Mouse (Mus musculus): Measurements from ENCODE around the gene Atxn2. TPM values are rescaled to one million over a fixed set of nuclear protein-coding genes. Genes with fewer than 3 reads are reported as not detected.
"Not testable (repeated sequence)": the region's sequence is repeated elsewhere in the genome, so short reads cannot be mapped to it uniquely, and the experiment has no call there.

Atxn2 gene
- polyA plus RNA-seq, 1 experiment, result 12.2 TPM

DNA sequence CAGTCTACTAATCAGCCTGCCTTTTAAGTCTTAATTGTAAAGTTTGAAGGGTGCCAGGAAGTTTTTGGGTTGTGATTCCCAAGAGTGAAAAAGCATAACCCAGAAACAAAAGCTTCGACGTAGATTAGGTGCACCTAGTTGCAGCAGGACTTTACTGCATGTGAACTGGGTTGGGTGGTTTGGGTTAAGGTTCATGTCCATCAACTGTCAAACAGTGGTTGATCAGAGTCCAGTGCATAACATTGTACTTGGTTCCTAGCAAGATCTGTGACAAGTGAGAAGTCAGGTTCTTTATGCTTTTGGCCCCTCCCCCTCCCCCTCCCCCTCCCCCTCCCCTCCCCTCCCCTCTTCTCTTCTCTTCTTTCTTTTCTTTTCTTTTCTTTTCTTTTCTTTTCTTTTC is 31.8 kb downstream of the Atxn2 start:
- Histone ChIP-seq H3K4me1 (ENCODE audit: control insufficient read depth) (peaks cover 22% of the 10 kb centered on the region), H3K4me3 (replicated peaks) (no peak overlapping the region), H3K9me3 (ENCODE audit: control insufficient read depth, low read length) (no peaks in the 10 kb centered on the region), H3K27me3 (ENCODE audit: control insufficient read depth) (no peaks in the 10 kb centered on the region), H3K36me3 (ENCODE audit: control insufficient read depth) (peaks cover 16% of the 10 kb centered on the region)
- no peak for TF ChIP-seq TAL1 (IDR thresholded peaks at IDR 0.05; ENCODE audit: low read length)
- TF ChIP-seq GATA1 (IDR thresholded peaks at IDR 0.05; ENCODE audit: low read length), result no peak

DNA sequence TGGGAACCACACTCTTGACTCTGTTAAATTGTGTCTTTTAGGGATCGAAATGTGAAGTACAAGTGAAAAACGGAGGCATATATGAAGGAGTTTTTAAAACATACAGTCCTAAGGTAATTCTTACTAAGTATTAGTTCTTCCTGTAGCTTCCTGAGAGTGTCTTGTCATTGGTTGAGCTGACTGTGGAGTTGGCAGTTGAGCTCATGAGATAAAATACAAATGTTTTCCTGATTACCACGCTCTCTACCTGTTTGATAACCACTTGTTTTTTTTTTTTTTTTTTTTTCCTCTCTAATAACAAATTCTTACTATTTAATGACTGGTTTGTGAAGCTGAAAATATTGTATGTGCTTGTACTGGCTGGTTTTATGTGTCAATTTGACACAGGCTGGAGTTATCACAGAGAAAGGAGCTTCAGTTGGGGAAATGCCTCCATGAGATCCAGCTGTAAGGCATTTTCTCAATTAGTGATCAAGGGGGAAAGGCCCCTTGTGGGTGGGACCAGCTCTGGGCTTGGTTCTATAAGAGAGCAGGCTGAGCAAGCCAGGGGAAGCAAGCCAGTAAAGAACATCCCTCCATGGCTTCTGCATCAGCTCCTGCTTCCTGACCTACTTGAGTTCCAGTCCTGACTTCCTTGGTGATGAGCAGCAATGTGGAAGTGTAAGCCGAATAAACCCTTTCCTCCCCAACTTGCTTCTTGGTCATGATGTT is 36.9 kb downstream of the Atxn2 start:
- Histone ChIP-seq H3K36me3 (ENCODE audit: control insufficient read depth) (peaks cover 56% of the 10 kb centered on the region), H3K4me1 (ENCODE audit: control insufficient read depth) (peaks cover 37% of the 10 kb centered on the region)
- H3K27me3 ChIP-seq (ENCODE audit: control insufficient read depth); H3K4me3 ChIP-seq (replicated peaks); H3K9me3 ChIP-seq (ENCODE audit: control insufficient read depth, low read length): not testable (repeated sequence)

- TF ChIP-seq GATA1 (IDR thresholded peaks at IDR 0.05; ENCODE audit: low read length) (no peak), TAL1 (IDR thresholded peaks at IDR 0.05; ENCODE audit: low read length) (no peak)
- Histone ChIP-seq H3K4me1 (ENCODE audit: control insufficient read depth) (peaks cover 37% of the 10 kb centered on the region), H3K9me3 (ENCODE audit: control insufficient read depth, low read length) (no peaks in the 10 kb centered on the region), H3K4me3 (replicated peaks) (no peak overlapping the region), H3K36me3 (ENCODE audit: control insufficient read depth) (peaks cover 66% of the 10 kb centered on the region), H3K27me3 (ENCODE audit: control insufficient read depth) (no peaks in the 10 kb centered on the region)
These were observed 38.5 kb downstream of the Atxn2 start for GRCm38 (mm10) chr5:121749633-121750032.

GRCm38 (mm10) chr5:121757900-121758299 is 46.8 kb downstream of the Atxn2 start:
- H3K4me3 ChIP-seq (replicated peaks), result no peak overlapping the region
- peaks cover 79% of the 10 kb centered on the region for H3K36me3 ChIP-seq (ENCODE audit: control insufficient read depth)
- H3K9me3 ChIP-seq (ENCODE audit: control insufficient read depth, low read length), result no peaks in the 10 kb centered on the region
- no peaks in the 10 kb centered on the region; the same call in 1 of the 2 replicates for H3K4me1 ChIP-seq (ENCODE audit: control insufficient read depth)
- H3K27me3 ChIP-seq (ENCODE audit: control insufficient read depth), result no peaks in the 10 kb centered on the region
- TF ChIP-seq GATA1 (IDR thresholded peaks at IDR 0.05; ENCODE audit: low read length), result no peak
- TF ChIP-seq TAL1 (IDR thresholded peaks at IDR 0.05; ENCODE audit: low read length), result no peak

DNA sequence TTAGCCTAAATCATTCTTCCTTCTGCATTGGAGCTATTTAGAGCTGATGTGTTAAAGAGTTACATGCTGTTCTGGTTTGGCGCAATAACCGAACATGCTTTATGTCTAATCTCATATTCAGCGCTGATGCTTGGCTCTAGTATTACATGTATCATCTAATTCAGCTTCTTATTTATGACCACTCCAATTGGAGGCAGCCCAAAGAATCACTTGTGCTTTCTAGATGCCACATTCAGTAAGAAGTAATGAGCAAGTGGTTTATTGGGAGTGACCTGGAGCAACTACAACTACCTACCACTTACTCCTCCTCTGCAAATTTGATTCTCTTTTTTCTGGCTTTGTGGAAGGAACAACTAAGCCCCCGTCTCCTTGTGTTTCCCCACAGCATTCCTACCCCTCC is 47.2 kb downstream of the Atxn2 start:
- peaks cover 79% of the 10 kb centered on the region for H3K36me3 ChIP-seq (ENCODE audit: control insufficient read depth)
- peaks cover under 1% of the 10 kb centered on the region for H3K4me1 ChIP-seq (ENCODE audit: control insufficient read depth)
- no peak overlapping the region for H3K4me3 ChIP-seq (replicated peaks)
- TF ChIP-seq TAL1 (IDR thresholded peaks at IDR 0.05; ENCODE audit: low read length), result no peak
- TF ChIP-seq GATA1 (IDR thresholded peaks at IDR 0.05; ENCODE audit: low read length), result no peak
- no peaks in the 10 kb centered on the region for H3K9me3 ChIP-seq (ENCODE audit: control insufficient read depth, low read length)
- no peaks in the 10 kb centered on the region for H3K27me3 ChIP-seq (ENCODE audit: control insufficient read depth)

DNA sequence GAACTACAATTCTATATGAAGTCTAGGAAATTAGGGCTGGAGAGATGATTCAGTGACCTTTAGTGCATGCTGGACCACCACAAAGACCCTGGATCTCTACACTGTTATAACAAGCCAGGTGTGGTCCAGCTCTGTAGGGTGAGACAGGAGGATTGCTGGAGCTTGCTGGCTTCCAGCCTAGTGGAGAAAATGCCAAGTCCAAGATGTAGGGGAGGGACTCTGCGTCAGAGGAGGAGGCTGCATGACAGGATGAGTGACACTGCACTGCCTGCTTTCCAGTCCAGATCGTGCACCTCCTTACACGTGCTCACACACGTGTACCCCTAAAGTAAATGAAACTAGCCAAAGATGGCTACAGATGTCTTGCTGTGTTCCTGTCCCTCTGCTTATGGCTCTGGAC is 48.8 kb downstream of the Atxn2 start:
- H3K27me3 ChIP-seq (ENCODE audit: control insufficient read depth), result no peaks in the 10 kb centered on the region
- H3K9me3 ChIP-seq (ENCODE audit: control insufficient read depth, low read length), result no peaks in the 10 kb centered on the region
- TF ChIP-seq TAL1 (IDR thresholded peaks at IDR 0.05; ENCODE audit: low read length) (no peak), GATA1 (IDR thresholded peaks at IDR 0.05; ENCODE audit: low read length) (no peak)
- peaks cover 77% of the 10 kb centered on the region for H3K36me3 ChIP-seq (ENCODE audit: control insufficient read depth)
- H3K4me1 ChIP-seq (ENCODE audit: control insufficient read depth), result peaks cover 2% of the 10 kb centered on the region; the same call in 1 of the 2 replicates
- no peak overlapping the region for H3K4me3 ChIP-seq (replicated peaks)

DNA sequence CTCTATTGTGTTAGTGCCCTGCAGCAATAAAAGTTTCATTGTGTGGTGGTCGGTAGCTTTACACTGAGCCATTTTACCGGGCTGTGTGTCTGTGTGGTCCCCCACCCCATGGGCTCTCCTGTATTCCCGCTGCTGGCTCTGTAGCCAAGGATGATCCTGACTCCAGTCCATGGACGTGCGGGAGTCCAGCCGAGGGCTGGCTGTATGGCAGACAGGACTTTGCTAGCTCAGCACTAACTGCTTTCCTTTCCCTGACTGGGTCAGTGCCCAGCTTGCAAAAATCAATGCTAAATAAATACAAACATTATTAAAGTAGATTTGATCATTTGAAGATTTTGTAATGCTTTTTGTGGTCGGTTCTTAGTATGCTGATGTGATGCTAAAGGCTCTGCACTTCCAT is 50.3 kb downstream of the Atxn2 start:
- TF ChIP-seq TAL1 (IDR thresholded peaks at IDR 0.05; ENCODE audit: low read length), result no peak
- TF ChIP-seq GATA1 (IDR thresholded peaks at IDR 0.05; ENCODE audit: low read length), result no peak
- Histone ChIP-seq H3K36me3 (ENCODE audit: control insufficient read depth) (peaks cover 77% of the 10 kb centered on the region), H3K27me3 (ENCODE audit: control insufficient read depth) (no peaks in the 10 kb centered on the region), H3K9me3 (ENCODE audit: control insufficient read depth, low read length) (no peaks in the 10 kb centered on the region), H3K4me3 (replicated peaks) (no peak overlapping the region), H3K4me1 (ENCODE audit: control insufficient read depth) (peaks cover 2% of the 10 kb centered on the region; the same call in 1 of the 2 replicates)

DNA sequence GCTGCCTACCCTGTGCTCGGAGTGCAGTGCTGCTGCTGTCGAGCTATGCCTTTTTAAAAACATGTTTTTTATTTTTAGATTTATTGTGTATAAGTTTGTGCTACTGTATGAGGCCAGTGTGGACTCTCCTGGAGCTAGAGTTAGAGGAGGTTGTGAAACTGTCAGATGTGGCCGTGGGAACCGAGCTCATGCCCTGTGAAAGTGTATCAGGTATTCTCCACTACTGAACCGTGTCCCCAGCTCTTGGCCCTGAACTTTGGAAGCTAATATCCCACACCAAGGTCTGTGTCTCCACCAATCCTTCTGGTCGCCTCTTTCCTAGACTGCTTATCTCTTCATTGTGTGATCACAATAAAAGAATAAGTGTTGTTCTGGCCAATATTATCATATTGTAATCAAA is 51.8 kb downstream of the Atxn2 start:
- no peaks in the 10 kb centered on the region for H3K9me3 ChIP-seq (ENCODE audit: control insufficient read depth, low read length)
- H3K4me1 ChIP-seq (ENCODE audit: control insufficient read depth), result peaks cover 2% of the 10 kb centered on the region; the same call in 1 of the 2 replicates
- H3K4me3 ChIP-seq (replicated peaks), result no peak overlapping the region
- no peaks in the 10 kb centered on the region for H3K27me3 ChIP-seq (ENCODE audit: control insufficient read depth)
- H3K36me3 ChIP-seq (ENCODE audit: control insufficient read depth), result peaks cover 73% of the 10 kb centered on the region
- TF ChIP-seq GATA1 (IDR thresholded peaks at IDR 0.05; ENCODE audit: low read length) (no peak), TAL1 (IDR thresholded peaks at IDR 0.05; ENCODE audit: low read length) (no peak)

DNA sequence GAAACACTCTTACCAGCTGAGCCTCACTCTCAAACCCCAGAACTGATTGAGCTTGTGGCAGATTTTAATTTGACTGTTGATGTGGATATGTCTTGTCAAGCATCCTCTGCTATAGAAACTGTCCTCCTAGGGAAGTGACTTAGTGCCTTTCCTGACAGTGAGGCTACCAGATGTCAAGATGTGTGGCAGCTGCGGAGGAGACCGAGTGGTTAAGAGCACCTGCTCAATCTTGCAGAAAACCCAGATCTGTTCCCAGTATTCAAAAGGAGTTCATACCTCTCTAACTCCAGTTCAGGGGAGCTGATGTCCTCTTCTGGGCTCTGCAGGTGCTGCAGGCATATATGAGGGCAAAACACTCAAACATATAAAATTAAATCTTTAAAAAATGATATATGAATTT is 53.9 kb downstream of the Atxn2 start:
- Histone ChIP-seq H3K4me1 (ENCODE audit: control insufficient read depth) (peaks cover 6% of the 10 kb centered on the region; the same call in 1 of the 2 replicates), H3K36me3 (ENCODE audit: control insufficient read depth) (peaks cover 70% of the 10 kb centered on the region), H3K9me3 (ENCODE audit: control insufficient read depth, low read length) (no peaks in the 10 kb centered on the region), H3K27me3 (ENCODE audit: control insufficient read depth) (no peaks in the 10 kb centered on the region), H3K4me3 (replicated peaks) (no peak overlapping the region)
- TF ChIP-seq TAL1 (IDR thresholded peaks at IDR 0.05; ENCODE audit: low read length) (no peak), GATA1 (IDR thresholded peaks at IDR 0.05; ENCODE audit: low read length) (no peak)

All from erythroblast, embryonic 14.5 days (primary cell).